Mouse (Mus musculus) adrenal gland, postnatal 14 days (tissue): ENCODE data around the gene Acbd7. TPM values are rescaled to one million over a fixed set of nuclear protein-coding genes. Genes with fewer than 3 reads are reported as not detected.

Source experiments
- DNase-seq: peaks from one replicate; pipeline ENCODE4 v3.0.0; 2021; ENCODE audit warnings: mixed read lengths
- total RNA-seq: library from RNA; stranded (reverse); gene quantifications from 2 replicates; pipeline ENCODE4 v1.2.3, GENCODE M21; 2021

Acbd7 gene
- total RNA-seq, 1 experiment from 2014 or later: not detected

DNA sequence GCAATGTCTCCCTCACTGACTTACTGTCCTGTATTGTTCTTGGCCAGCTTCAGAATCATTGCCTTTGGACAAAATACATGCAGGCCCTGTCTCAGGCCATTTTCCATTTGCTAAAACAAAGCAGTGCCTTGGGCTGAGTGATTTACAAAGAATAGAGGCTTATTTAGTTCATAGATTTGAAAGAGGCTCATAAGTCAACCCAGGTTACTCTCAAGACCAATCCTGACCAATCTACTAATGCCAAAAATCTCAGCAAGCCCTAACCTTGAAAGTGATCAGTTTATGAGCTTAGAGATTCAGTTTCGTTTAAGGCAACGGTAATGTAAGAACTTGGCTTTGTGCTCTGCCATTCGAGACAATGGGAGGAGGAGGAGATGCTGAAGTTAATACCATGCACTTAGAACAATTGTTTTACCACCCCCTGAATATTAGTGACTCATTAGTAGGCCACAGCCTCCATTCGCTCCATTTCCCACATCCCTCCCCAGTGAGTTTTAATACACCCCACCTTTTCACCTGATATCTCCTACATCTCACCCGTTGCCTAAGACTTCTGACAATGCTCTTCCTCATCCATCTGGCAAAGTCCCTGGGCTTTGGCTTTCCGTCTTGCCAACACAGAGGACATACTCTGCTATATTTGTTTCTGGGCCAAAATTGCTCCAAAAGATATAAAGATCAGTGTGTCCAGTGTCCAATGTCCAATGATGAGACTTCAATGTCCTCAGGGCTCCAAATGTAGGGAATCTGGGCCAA is 51.3 kb downstream of the Acbd7 start:
- DNase-seq: no peak

Other genes with a start within 250 kb of the Acbd7 start
- gene Fam171a1, start 221.9 kb upstream of the Acbd7 start, total RNA-seq: 25.3 and 27.4 TPM in 2 replicates
- 49.7 and 51.5 TPM in 2 replicates for gene Nmt2, start 52.0 kb upstream of the Acbd7 start, total RNA-seq
- gene Rpp38, start 3.5 kb upstream of the Acbd7 start, total RNA-seq: 12.7 and 13.7 TPM in 2 replicates
- gene Olah, start 61.0 kb downstream of the Acbd7 start, total RNA-seq: not detected in 2 replicates
- gene Meig1, start 86.5 kb downstream of the Acbd7 start, total RNA-seq: not detected in 2 replicates
- gene Dclre1c, start 88.0 kb downstream of the Acbd7 start, total RNA-seq: 6.7 and 7.2 TPM in 2 replicates
- gene Suv39h2, start 138.9 kb downstream of the Acbd7 start, total RNA-seq: 2.3 and 2.9 TPM in 2 replicates
- gene Gm45902, start 176.6 kb downstream of the Acbd7 start, total RNA-seq: 2.8 and 3.6 TPM in 2 replicates
- 42.6 and 45.0 TPM in 2 replicates for gene Hspa14, start 176.6 kb downstream of the Acbd7 start, total RNA-seq
- 2.2 and 2.4 TPM in 2 replicates for gene Cdnf, start 176.9 kb downstream of the Acbd7 start, total RNA-seq
- gene Fam107b, start 234.3 kb downstream of the Acbd7 start, total RNA-seq: 23.4 and 32.4 TPM in 2 replicates